Mouse (Mus musculus): ENCODE data around the gene Gm17660. TPM values are rescaled to one million over a fixed set of nuclear protein-coding genes. Genes with fewer than 3 reads are reported as not detected.

Gm17660 gene
- polyA plus RNA-seq, 1 experiment from 2014 or later = not detected

DNA sequence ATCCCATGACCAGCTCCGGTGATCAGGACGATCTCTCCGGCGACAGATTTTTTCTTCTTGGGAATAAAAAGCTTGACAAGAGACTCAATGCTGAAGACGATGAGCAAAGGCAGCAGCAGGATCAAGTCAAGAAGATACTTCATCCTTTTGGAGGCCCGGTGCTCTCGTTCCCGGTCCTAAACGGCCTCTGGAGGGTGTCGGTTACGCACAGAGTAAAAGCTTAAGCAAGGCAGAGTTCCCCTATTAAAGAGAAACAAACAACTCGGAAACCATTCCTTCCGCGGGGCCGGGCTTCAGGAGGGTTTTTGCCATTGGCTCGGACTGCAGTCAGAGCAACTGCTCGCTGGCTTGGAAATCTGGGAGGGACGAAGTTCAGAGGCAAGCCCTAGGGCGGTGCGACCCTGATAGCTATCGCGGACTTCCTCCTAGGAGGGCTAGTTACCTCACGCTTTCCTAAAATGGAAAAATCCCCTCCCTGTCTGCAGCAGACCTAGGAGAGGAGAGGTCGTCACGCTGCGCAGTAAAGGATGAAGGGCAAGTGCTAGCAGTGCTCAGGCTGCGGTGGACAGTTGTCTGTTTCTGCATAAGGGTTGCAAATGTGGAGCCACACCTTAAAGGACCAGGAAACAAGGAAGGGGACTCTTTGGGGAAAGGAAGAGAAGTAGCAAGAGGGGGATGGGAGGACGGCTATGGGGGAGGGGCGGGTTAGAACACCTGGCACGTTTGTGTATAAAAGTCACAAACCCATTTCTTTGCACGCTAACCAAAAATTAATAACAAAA is 55.6 kb downstream of the Gm17660 start, which contains the start of gene Hsd17b11:
Gene Hsd17b11 (minus strand): TSS at position 323 of the 782 bp plus-strand sequence.
- WGBS = 2% methylated on average over 31 of the region's 31 CpGs
- H3K4me2 ChIP-seq (replicated peaks) = peak within 1 kb of the TSS; percentile 76
- no peaks in the 10 kb centered on the region for H3K9me3 ChIP-seq (ENCODE audit: control insufficient read depth, low read length)
- peak within 1 kb of the TSS; percentile 23; the same call in 1 of the 2 replicates for H3K27ac ChIP-seq
- H3K4me1 ChIP-seq (replicated peaks; ENCODE audit: control insufficient read depth, insufficient read depth, low read length) = 0 out of 2 replicates have a peak, but pooled peaks cover 4% of the 10 kb centered on the region
- ATAC-seq (ENCODE audit: low FRiP score) (peak; percentile 81; the same call in 1 of the 2 replicates), DNase-seq (ENCODE audit: low spot score) (peak; percentile 64)
- peak within 1 kb of the TSS; percentile 62 for H3K9ac ChIP-seq
- H3K36me3 ChIP-seq (replicated peaks; ENCODE audit: control insufficient read depth, insufficient read depth) = no peaks in the 10 kb centered on the region
- peak within 1 kb of the TSS; percentile 44 for H3K4me3 ChIP-seq (replicated peaks; ENCODE audit: low read length)
- peaks cover 7% of the 10 kb centered on the region; the same call in 1 of the 2 replicates for H3K27me3 ChIP-seq (ENCODE audit: control insufficient read depth, insufficient read depth, low read length)

Small RNAs within 50 kb of the gene (microRNA-seq; reads per million reads assigned to microRNA genes)
- gene Mir5619 = 4.2 reads per million, percentile 19 among the genes with 10 or more reads in this experiment

Other genes starting within 250 kb of the Gm17660 start
- 45.4 and 47.5 TPM in 2 replicates for gene Klhl8, start 166.3 kb downstream of the Gm17660 start, polyA plus RNA-seq (2014; fragmentation: Nextera tagmentation; extraction: Ambion mirVana)
- gene Hsd17b13, start 100.2 kb downstream of the Gm17660 start, polyA plus RNA-seq (2014; fragmentation: Nextera tagmentation; extraction: Ambion mirVana) = not detected in 2 replicates
- gene Hsd17b11, start 55.7 kb downstream of the Gm17660 start, polyA plus RNA-seq (2014; fragmentation: Nextera tagmentation; extraction: Ambion mirVana) = 3.3 and 3.5 TPM in 2 replicates
- 63.8 and 67.2 TPM in 2 replicates for gene Nudt9, start 31.3 kb downstream of the Gm17660 start, polyA plus RNA-seq (2014; fragmentation: Nextera tagmentation; extraction: Ambion mirVana)
- 286 and 356 TPM in 2 replicates for gene Sparcl1, start 36.1 kb upstream of the Gm17660 start, polyA plus RNA-seq (2014; fragmentation: Nextera tagmentation; extraction: Ambion mirVana)
- gene Dspp, start 93.1 kb upstream of the Gm17660 start, polyA plus RNA-seq (2014; fragmentation: Nextera tagmentation; extraction: Ambion mirVana) = not detected in 2 replicates
- 0.21 and 0.23 TPM in 2 replicates for gene Dmp1, start 125.0 kb upstream of the Gm17660 start, polyA plus RNA-seq (2014; fragmentation: Nextera tagmentation; extraction: Ambion mirVana)
- not detected in 2 replicates for gene Ibsp, start 221.6 kb upstream of the Gm17660 start, polyA plus RNA-seq (2014; fragmentation: Nextera tagmentation; extraction: Ambion mirVana)
- not detected in 2 replicates for gene Mepe, start 247.7 kb upstream of the Gm17660 start, polyA plus RNA-seq (2014; fragmentation: Nextera tagmentation; extraction: Ambion mirVana)

Measured in hindbrain, embryonic 14.5 days (tissue).